Mouse (Mus musculus) neural tube, embryonic 12.5 days (tissue): ENCODE data around the gene Rhno1. TPM values are rescaled to one million over a fixed set of nuclear protein-coding genes. Genes with fewer than 3 reads are reported as not detected.
"Not testable (repeated sequence)": the region's sequence is repeated elsewhere in the genome, so short reads cannot be mapped to it uniquely, and the experiment has no call there.

Experiments used
- ATAC-seq: fragments of 200-750 bp; cut with Nextera tagmentation; 2 replicates; pipeline ENCODE4 v1.8.0; 2017; ENCODE audit warnings: low read depth, mild to moderate bottlenecking, moderate TSS enrichment, moderate library complexity; ENCODE audit not compliant: low FRiP score
- H3K27ac ChIP-seq: fragments of 300-500 bp; sonication (generic); 2 replicates; pipeline ENCODE4 v1.5.1; 2016
- H3K27me3 ChIP-seq: fragments of 300-500 bp; sonication (generic); replicated peaks from 2 replicates; pipeline ENCODE4 v1.6.1; 2016; ENCODE audit warnings: mild to moderate bottlenecking
- H3K36me3 ChIP-seq: fragments of 300-500 bp; sonication (generic); 2 replicates; pipeline ENCODE4 v1.6.1; 2016; ENCODE audit warnings: mild to moderate bottlenecking
- H3K4me1 ChIP-seq: fragments of 300-500 bp; sonication (generic); 2 replicates; pipeline ENCODE4 v1.6.1; 2016
- H3K4me2 ChIP-seq: fragments of 300-500 bp; sonication (generic); replicated peaks from 2 replicates; pipeline ENCODE4 v1.6.1; 2016; ENCODE audit warnings: mild to moderate bottlenecking
- H3K4me3 ChIP-seq: fragments of 300-500 bp; sonication (generic); 2 replicates; pipeline ENCODE4 v1.5.1; 2016
- H3K9ac ChIP-seq: fragments of 300-500 bp; sonication (generic); 2 replicates; pipeline ENCODE4 v1.6.1; 2016; ENCODE audit warnings: mild to moderate bottlenecking
- H3K9me3 ChIP-seq: fragments of 300-500 bp; sonication (generic); 2 replicates; pipeline ENCODE4 v1.6.1; 2016; ENCODE audit warnings: mild to moderate bottlenecking
- WGBS: fragments of 180-500 bp; shearing (Covaris S2); methylation state at CpG from one replicate; pipeline ENCODE4 v1.1.7; 2016; 5-methylcytosine and 5-hydroxymethylcytosine counted together
- polyA plus RNA-seq: library from polyadenylated mRNA; unstranded; fragments of >200 nt; fragmentation: Nextera tagmentation; extraction: Ambion mirVana; gene quantifications from 2 replicates; pipeline ENCODE4 v1.2.1, GENCODE M21; 2016

Rhno1 gene
- polyA plus RNA-seq, 1 experiment from 2014 or later = 154 TPM

GRCm38 (mm10) chr6:128381254-128381653 lies 18.5 kb upstream of the Rhno1 start:
- 78% methylated on average over 3 of the region's 3 CpGs for WGBS
- no peak for ATAC-seq

GRCm38 (mm10) chr6:128380594-128381167 lies 18.0 kb upstream of the Rhno1 start:
- 60% methylated on average over 1 of the region's 1 CpGs for WGBS
- H3K4me1 ChIP-seq, H3K36me3 ChIP-seq, H3K4me2 ChIP-seq, H3K9me3 ChIP-seq, H3K27ac ChIP-seq, ATAC-seq, H3K27me3 ChIP-seq, H3K9ac ChIP-seq, H3K4me3 ChIP-seq: not testable (repeated sequence)

More at GRCm38 (mm10) chr6:128381254-128381653, 18.5 kb upstream of the Rhno1 start:
- Histone ChIP-seq H3K27ac (no peak overlapping the region), H3K9me3 (no peaks in the 10 kb centered on the region), H3K9ac (no peak overlapping the region), H3K36me3 (peaks cover 3% of the 10 kb centered on the region; the same call in 1 of the 2 replicates), H3K4me3 (no peak overlapping the region), H3K4me1 (no peaks in the 10 kb centered on the region), H3K4me2 (no peak overlapping the region), H3K27me3 (no peaks in the 10 kb centered on the region)

GRCm38 (mm10) chr6:128379636-128380035 lies 16.9 kb upstream of the Rhno1 start:
- no peak overlapping the region for H3K4me3 ChIP-seq

GRCm38 (mm10) chr6:128376371-128377085 lies 13.8 kb upstream of the Rhno1 start:
- peaks cover 39% of the 10 kb centered on the region for H3K36me3 ChIP-seq

More at GRCm38 (mm10) chr6:128379636-128380035, 16.9 kb upstream of the Rhno1 start:
- no peak for ATAC-seq
- Histone ChIP-seq H3K27ac (no peak overlapping the region), H3K9ac (no peak overlapping the region), H3K27me3 (no peaks in the 10 kb centered on the region), H3K36me3 (peaks cover 8% of the 10 kb centered on the region), H3K4me2 (no peak overlapping the region), H3K9me3 (no peaks in the 10 kb centered on the region), H3K4me1 (peaks cover 6% of the 10 kb centered on the region; the same call in 1 of the 2 replicates)
- 89% methylated on average over 16 of the region's 16 CpGs for WGBS

GRCm38 (mm10) chr6:128375192-128375591 lies 12.5 kb upstream of the Rhno1 start, which contains the start of the genes Tex52 and Gm44596:
Gene Tex52, plus strand, starts transcription at chr6:128375456.
Gene Gm44596, plus strand, starts transcription at chr6:128375503.
- no peak within 1 kb of the TSS for H3K9ac ChIP-seq
- no peak within 1 kb of the TSS for H3K27ac ChIP-seq
- H3K9me3 ChIP-seq = no peaks in the 10 kb centered on the region
- 34% methylated on average over 6 of the region's 6 CpGs for WGBS
- no peaks in the 10 kb centered on the region for H3K27me3 ChIP-seq
- no peak within 1 kb of the TSS for H3K4me3 ChIP-seq
- peaks cover 52% of the 10 kb centered on the region for H3K36me3 ChIP-seq
- H3K4me2 ChIP-seq = no peak within 1 kb of the TSS
- 0 out of 2 replicates have a peak, but pooled peaks have one; percentile 58 for ATAC-seq
- peaks cover 10% of the 10 kb centered on the region; the same call in 1 of the 2 replicates for H3K4me1 ChIP-seq

More at GRCm38 (mm10) chr6:128376371-128377085, 13.8 kb upstream of the Rhno1 start:
- H3K4me2 ChIP-seq = no peak overlapping the region
- no peaks in the 10 kb centered on the region for H3K27me3 ChIP-seq
- 91% methylated on average over 17 of the region's 17 CpGs for WGBS
- H3K4me3 ChIP-seq = no peak overlapping the region
- no peak overlapping the region for H3K27ac ChIP-seq
- ATAC-seq = no peak
- no peaks in the 10 kb centered on the region for H3K9me3 ChIP-seq
- no peak overlapping the region for H3K9ac ChIP-seq
- H3K4me1 ChIP-seq = peaks cover 10% of the 10 kb centered on the region; the same call in 1 of the 2 replicates

- no peak overlapping the region for H3K27ac ChIP-seq
- 92% methylated on average over 5 of the region's 5 CpGs for WGBS
- H3K27me3 ChIP-seq = no peaks in the 10 kb centered on the region
- no peak for ATAC-seq
- no peaks in the 10 kb centered on the region for H3K9me3 ChIP-seq
- peaks cover 8% of the 10 kb centered on the region; the same call in 1 of the 2 replicates for H3K4me1 ChIP-seq
- no peak overlapping the region for H3K4me3 ChIP-seq
- H3K36me3 ChIP-seq = peaks cover 84% of the 10 kb centered on the region
- no peak overlapping the region for H3K4me2 ChIP-seq
- no peak overlapping the region for H3K9ac ChIP-seq
Measured at GRCm38 (mm10) chr6:128370040-128370439, 7.3 kb upstream of the Rhno1 start.

GRCm38 (mm10) chr6:128366466-128366865 lies 3.8 kb upstream of the Rhno1 start:
- ATAC-seq = no peak
- Histone ChIP-seq H3K36me3 (peaks cover 48% of the 10 kb centered on the region), H3K4me1 (peaks cover 10% of the 10 kb centered on the region), H3K27me3 (no peaks in the 10 kb centered on the region), H3K9me3 (no peaks in the 10 kb centered on the region), H3K4me3 (no peak overlapping the region), H3K4me2 (no peak overlapping the region), H3K9ac (no peak overlapping the region), H3K27ac (no peak overlapping the region)
- 96% methylated on average over 5 of the region's 5 CpGs for WGBS

- Histone ChIP-seq H3K27me3 (no peaks in the 10 kb centered on the region), H3K4me2 (peak overlapping the region; percentile 19; the same call in 1 of the 2 replicates), H3K9ac (no peak overlapping the region), H3K36me3 (peaks cover 30% of the 10 kb centered on the region), H3K4me3 (no peak overlapping the region), H3K9me3 (no peaks in the 10 kb centered on the region), H3K27ac (no peak overlapping the region), H3K4me1 (peaks cover 19% of the 10 kb centered on the region)
- ATAC-seq = no peak
- 76% methylated on average over 6 of the region's 6 CpGs for WGBS
Measured at GRCm38 (mm10) chr6:128364721-128365120, 2.0 kb upstream of the Rhno1 start.

- Histone ChIP-seq H3K4me3 (peak overlapping the region; percentile 84), H3K4me1 (peaks cover 19% of the 10 kb centered on the region), H3K9me3 (no peaks in the 10 kb centered on the region), H3K9ac (peak overlapping the region; percentile 87), H3K27me3 (no peaks in the 10 kb centered on the region), H3K27ac (peak overlapping the region; percentile 88), H3K4me2 (peak overlapping the region; percentile 97), H3K36me3 (peaks cover 29% of the 10 kb centered on the region)
- peak; percentile 70 for ATAC-seq
- 1% methylated on average over 46 of the region's 46 CpGs for WGBS
Measured at GRCm38 (mm10) chr6:128363007-128363825, 505 bp upstream of the Rhno1 start.

- Histone ChIP-seq H3K27ac (peak overlapping the region; percentile 88), H3K4me2 (peak overlapping the region; percentile 97), H3K9ac (peak overlapping the region; percentile 87), H3K4me1 (peaks cover 19% of the 10 kb centered on the region), H3K4me3 (peak overlapping the region; percentile 84), H3K27me3 (no peaks in the 10 kb centered on the region), H3K9me3 (no peaks in the 10 kb centered on the region), H3K36me3 (peaks cover 31% of the 10 kb centered on the region)
- ATAC-seq = no peak
- 18% methylated on average over 9 of the region's 9 CpGs for WGBS
Measured at GRCm38 (mm10) chr6:128361901-128362300, 810 bp downstream of the Rhno1 start.

- Histone ChIP-seq H3K27me3 (no peaks in the 10 kb centered on the region), H3K4me3 (no peak overlapping the region), H3K4me2 (no peak overlapping the region), H3K36me3 (peaks cover 24% of the 10 kb centered on the region), H3K4me1 (peaks cover 29% of the 10 kb centered on the region), H3K9me3 (no peaks in the 10 kb centered on the region), H3K27ac (no peak overlapping the region), H3K9ac (no peak overlapping the region)
- ATAC-seq = no peak
- 19% methylated on average over 2 of the region's 2 CpGs for WGBS
Measured at GRCm38 (mm10) chr6:128358999-128359398, 3.7 kb downstream of the Rhno1 start.
